Mouse (Mus musculus) embryonic stem cell, embryonic (primary cell): ENCODE data around the gene Gm9903.

Experiments used
- CTCF ChIA-PET, 4 experiments: fragments of 300-600 bp in 2 of 4; fragments of 350-600 bp in 2 of 4; sonication (Branson Sonifier 250); formaldehyde crosslinking; loops; one replicate each; lab custom pipeline; 2022; ENCODE audit warnings: inconsistent platforms in 2 of 4; lab: Charles Lee
- POLR2A ChIA-PET, 4 experiments: fragments of 300-600 bp in 2 of 4; fragments of 350-600 bp in 2 of 4; sonication (Branson Sonifier 250); formaldehyde crosslinking; loops; one replicate each; lab custom pipeline; 2022; ENCODE audit warnings: antibody characterized with exemption in 4 of 4, inconsistent platforms in 1 of 4; lab: Charles Lee

Gene Gm9903

GRCm38 (mm10) chr5:33630061-33630460, 336 bp downstream of the Gm9903 start:
- POLR2A ChIA-PET: interaction anchor here (0.6 to 8.1 kb wide), 48 partner anchors 8 to 740 kb away, joined by 3 to 152 read pairs (median 5); partner anchors contain the start of genes Slbp (in 4 of the 4), Tacc3 (in 3 of the 4), Tmem129 (in 3 of the 4) and Fam193a (in 1 of the 4)
- CTCF ChIA-PET: interaction anchor here in 1 of 4 experiments (1.0 to 2.8 kb wide), 7 partner anchors 12 to 236 kb away, joined by 3 to 11 read pairs (median 4); partner anchors contain the start of gene Slbp

- POLR2A ChIA-PET: interaction anchor here (0.7 to 8.1 kb wide), 24 partner anchors 8 to 545 kb away, joined by 3 to 152 read pairs (median 12); partner anchors contain the start of genes Slbp (in 4 of the 4), Tacc3 (in 3 of the 4), Tmem129 (in 3 of the 4) and Nelfa (in 1 of the 4)
- CTCF ChIA-PET: interaction anchor here in 1 of 4 experiments (1.0 to 2.8 kb wide), 2 partner anchors 11 to 237 kb away, joined by 3 to 11 read pairs; no protein-coding TSS in a partner anchor
These were observed 890 bp downstream of the Gm9903 start for GRCm38 (mm10) chr5:33630615-33631014.

DNA sequence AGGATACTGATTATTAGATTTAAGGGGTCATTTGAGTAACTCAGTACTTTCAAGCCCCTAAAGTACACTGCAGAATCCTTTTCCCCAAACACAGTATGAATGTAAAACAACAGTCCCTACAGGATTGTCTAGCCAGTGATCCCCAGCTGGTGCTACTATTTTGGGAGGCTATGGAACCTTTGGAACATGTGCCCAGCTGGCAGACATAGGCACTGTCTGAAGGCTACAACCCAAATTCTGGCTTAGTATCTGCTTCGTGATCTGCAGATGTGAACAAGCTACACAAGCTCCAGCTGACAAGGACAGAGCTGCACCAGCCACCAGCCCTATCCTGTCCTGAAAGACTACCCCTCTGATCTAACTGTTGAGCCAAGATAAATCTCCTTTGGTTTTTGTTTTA, 2.8 kb downstream of the Gm9903 start:
- ChIA-PET CTCF (no interaction called here), POLR2A (interaction anchor here in 3 of 4 experiments (0.5 to 8.1 kb wide), 4 partner anchors 17 to 88 kb away, joined by 3 to 152 read pairs (median 76); partner anchors contain the start of genes Slbp (in 2 of the 3) and Fgfr3 (in 1 of the 3))

DNA sequence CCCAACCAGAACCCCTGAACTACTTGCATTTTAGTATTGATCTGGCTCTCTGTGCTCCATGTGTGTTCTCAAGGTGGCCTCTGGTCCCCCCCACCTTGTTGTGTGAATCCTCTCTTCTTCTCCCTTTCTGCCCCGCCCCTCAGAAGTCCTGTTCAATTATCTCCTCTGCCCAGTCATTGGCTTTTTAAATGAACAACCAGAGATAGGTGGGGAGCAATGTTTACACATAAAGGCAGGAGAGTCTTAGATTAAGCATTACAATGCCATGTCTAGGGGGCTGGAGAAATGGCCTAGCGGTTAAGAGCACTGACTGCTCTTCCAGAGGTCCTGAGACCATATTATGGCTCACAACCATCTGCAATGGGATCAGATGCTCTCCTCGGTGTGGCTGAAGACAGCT, 5.6 kb downstream of the Gm9903 start:
- ChIA-PET POLR2A (interaction anchor here in 3 of 4 experiments (0.6 to 9.8 kb wide), 4 partner anchors 15 to 33 kb away, joined by 5 to 307 read pairs (median 9); partner anchors contain the start of genes Slbp (in 2 of the 3), Tacc3 (in 1 of the 3) and Tmem129 (in 1 of the 3)), CTCF (no interaction called here)

DNA sequence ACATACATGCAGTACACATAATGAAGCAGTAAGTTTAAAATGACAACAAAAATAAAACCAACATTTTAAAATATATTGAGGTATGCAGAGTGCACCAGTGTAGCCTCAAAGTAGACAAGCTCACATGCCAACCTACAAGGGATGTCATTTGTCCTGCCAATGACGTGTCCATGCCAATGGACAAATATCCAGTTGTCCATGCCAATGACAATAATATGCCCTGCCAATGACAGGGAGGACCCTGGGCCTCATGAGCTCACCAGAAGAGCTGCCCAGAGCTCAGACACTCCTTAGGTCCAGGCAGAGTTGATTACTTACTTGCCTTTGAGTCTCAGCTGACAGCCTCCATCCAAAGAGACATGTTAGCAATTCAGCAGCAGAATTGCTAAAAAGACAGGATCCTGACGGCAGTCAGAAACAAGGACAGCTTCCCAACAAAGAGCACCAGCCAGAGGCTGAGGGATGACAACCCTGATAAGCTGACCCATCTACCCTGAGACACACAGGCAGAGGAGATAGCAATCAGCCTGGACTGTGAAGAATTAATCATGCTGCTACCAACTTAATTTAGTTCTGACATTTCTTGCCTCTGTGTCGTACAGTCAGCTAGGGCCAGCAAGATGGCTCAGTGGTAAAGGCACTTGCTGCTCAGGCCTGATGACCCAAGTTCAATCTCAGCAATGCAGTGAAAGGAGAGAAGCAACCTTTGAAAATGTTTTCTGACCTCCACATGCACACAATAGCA, 8.1 kb downstream of the Gm9903 start:
- ChIA-PET CTCF (interaction anchor here in 1 of 4 experiments (1.1 kb wide), 1 partner anchor 14 kb away, joined by 3 read pairs; no protein-coding TSS in a partner anchor), POLR2A (interaction anchor here (0.9 to 9.8 kb wide), 20 partner anchors 8 to 877 kb away, joined by 3 to 307 read pairs (median 7); partner anchors contain the start of genes Fam53a (in 4 of the 4), Gm9903 (in 4 of the 4), Slbp (in 4 of the 4) and Tacc3 (in 2 of the 4))

GRCm38 (mm10) chr5:33638826-33639225, 9.1 kb downstream of the Gm9903 start:
- ChIA-PET CTCF (interaction anchor here in 1 of 4 experiments (1.1 kb wide), 1 partner anchor 13 kb away, joined by 3 read pairs; no protein-coding TSS in a partner anchor), POLR2A (interaction anchor here (0.6 to 9.8 kb wide), 22 partner anchors 9 to 878 kb away, joined by 3 to 307 read pairs (median 6); partner anchors contain the start of genes Fam53a (in 4 of the 4), Gm9903 (in 4 of the 4), Slbp (in 4 of the 4) and Tacc3 (in 2 of the 4))

- CTCF ChIA-PET: interaction anchor here (0.7 to 3.2 kb wide), 14 partner anchors 8 to 292 kb away, joined by 3 to 16 read pairs (median 4); partner anchors contain the start of genes Slbp (in 2 of the 4), Fam53a (in 1 of the 4) and Gm9903 (in 1 of the 4)
- POLR2A ChIA-PET: interaction anchor here (0.8 to 9.8 kb wide), 14 partner anchors 10 to 150 kb away, joined by 3 to 307 read pairs (median 6); partner anchors contain the start of genes Slbp (in 4 of the 4), Fam53a (in 3 of the 4), Gm9903 (in 3 of the 4) and Fgfr3 (in 1 of the 4)
These were observed 10.9 kb downstream of the Gm9903 start for GRCm38 (mm10) chr5:33640652-33641051.

DNA sequence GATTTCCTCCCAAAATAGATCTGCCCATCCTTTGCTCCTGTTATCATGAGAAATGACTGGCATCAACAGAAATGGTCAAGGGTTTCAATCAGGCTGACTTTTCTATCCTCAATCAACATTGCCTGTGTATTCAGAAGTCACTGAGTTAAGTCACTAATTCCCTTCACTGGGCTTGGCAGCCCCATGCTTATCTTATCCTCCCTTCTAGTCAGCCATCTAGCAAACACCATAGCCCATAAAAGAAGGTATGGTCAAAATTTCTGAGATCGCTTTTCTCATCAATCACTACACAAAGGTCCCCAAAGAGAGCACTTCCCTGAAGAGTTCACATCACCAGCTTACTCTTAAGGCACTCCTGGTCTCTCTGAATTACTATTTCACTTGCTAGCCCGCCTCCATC, 21.3 kb downstream of the Gm9903 start:
- ChIA-PET POLR2A (interaction anchor here (0.6 to 15.0 kb wide), 55 partner anchors 9 to 1336 kb away, joined by 3 to 307 read pairs (median 10); partner anchors contain the start of genes Fam53a (in 4 of the 4), Gm9903 (in 4 of the 4), Fgfr3 (in 2 of the 4) and Letm1 (in 2 of the 4)), CTCF (interaction anchor here in 3 of 4 experiments (0.6 to 2.3 kb wide), 5 partner anchors 10 to 43 kb away, joined by 3 to 15 read pairs (median 5); no protein-coding TSS in a partner anchor)

- CTCF ChIA-PET: interaction anchor here in 3 of 4 experiments (0.6 to 2.3 kb wide), 9 partner anchors 10 to 86 kb away, joined by 3 to 15 read pairs (median 4); partner anchors contain the start of genes Fam53a (in 1 of the 3) and Gm9903 (in 1 of the 3)
These were observed 21.8 kb downstream of the Gm9903 start for GRCm38 (mm10) chr5:33651541-33651920.

GRCm38 (mm10) chr5:33651921-33652782, 22.4 kb downstream of the Gm9903 start, which contains the start of gene Slbp:
Gene Slbp, minus strand, starts transcription at chr5:33652574.
- POLR2A ChIA-PET: interaction anchor here (0.5 to 15.0 kb wide), 145 partner anchors 8 to 1923 kb away, joined by 3 to 307 read pairs (median 5); partner anchors contain the start of genes Fam53a (in 4 of the 4), Gm9903 (in 4 of the 4), Nelfa (in 3 of the 4) and Rnf4 (in 3 of the 4)
- CTCF ChIA-PET: interaction anchor here in 2 of 4 experiments (0.7 to 2.3 kb wide), 11 partner anchors 11 to 156 kb away, joined by 3 to 15 read pairs (median 4); partner anchors contain the start of genes Fam53a (in 1 of the 2) and Gm9903 (in 1 of the 2)

More at GRCm38 (mm10) chr5:33651541-33651920, 21.8 kb downstream of the Gm9903 start:
- POLR2A ChIA-PET: interaction anchor here (0.6 to 15.0 kb wide), 119 partner anchors 9 to 1923 kb away, joined by 3 to 307 read pairs (median 6); partner anchors contain the start of genes Fam53a (in 4 of the 4), Gm9903 (in 4 of the 4), Nelfa (in 3 of the 4) and Ctbp1 (in 2 of the 4)

GRCm38 (mm10) chr5:33652783-33653173, 23.1 kb downstream of the Gm9903 start:
- CTCF ChIA-PET: interaction anchor here in 2 of 4 experiments (0.7 to 2.3 kb wide), 9 partner anchors 12 to 157 kb away, joined by 3 to 15 read pairs (median 4); partner anchors contain the start of genes Fam53a (in 1 of the 2) and Gm9903 (in 1 of the 2)
- POLR2A ChIA-PET: interaction anchor here (0.5 to 15.0 kb wide), 123 partner anchors 8 to 1922 kb away, joined by 3 to 307 read pairs (median 5); partner anchors contain the start of genes Fam53a (in 4 of the 4), Gm9903 (in 4 of the 4), Nelfa (in 3 of the 4) and Ctbp1 (in 2 of the 4)

GRCm38 (mm10) chr5:33654424-33654823, 24.7 kb downstream of the Gm9903 start:
- ChIA-PET CTCF (interaction anchor here in 1 of 4 experiments (0.6 kb wide), 2 partner anchors 83 to 930 kb away, joined by 3 read pairs; no protein-coding TSS in a partner anchor), POLR2A (interaction anchor here in 3 of 4 experiments (0.6 to 15.0 kb wide), 9 partner anchors 7 to 230 kb away, joined by 3 to 307 read pairs (median 4); partner anchors contain the start of gene Fam53a (in 1 of the 3))

DNA sequence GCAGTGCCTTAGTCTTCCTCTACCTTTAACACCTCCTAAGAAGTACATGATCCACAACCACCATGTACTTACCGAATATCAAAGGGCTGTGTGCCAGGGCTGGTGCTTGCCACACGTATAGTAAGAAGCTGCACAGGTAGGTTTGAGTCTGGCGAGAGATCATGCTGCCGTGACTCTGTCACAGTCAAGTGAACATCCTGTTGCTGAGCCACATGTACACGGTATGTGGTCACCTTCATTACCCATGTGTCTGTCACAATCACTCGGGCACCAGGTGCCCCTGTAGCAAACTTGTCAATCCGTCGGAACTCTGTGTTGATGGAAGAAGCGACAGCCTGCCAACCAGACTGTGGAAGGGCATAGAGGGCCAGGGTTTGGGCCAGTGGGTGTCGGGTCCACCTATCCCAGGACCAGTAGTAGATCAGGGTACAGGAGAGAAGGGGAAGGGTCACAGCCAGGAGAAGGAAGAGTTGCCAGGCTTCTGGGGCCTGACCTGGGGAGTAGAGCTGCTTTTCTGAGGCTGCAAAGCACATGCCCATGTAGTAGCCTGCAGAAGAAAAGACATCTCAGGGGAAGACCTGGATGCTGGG, 25.6 kb downstream of the Gm9903 start:
- POLR2A ChIA-PET: interaction anchor here in 3 of 4 experiments (0.6 to 15.0 kb wide), 12 partner anchors 8 to 282 kb away, joined by 3 to 307 read pairs (median 4); partner anchors contain the start of gene Fam53a (in 1 of the 3)
- CTCF ChIA-PET: interaction anchor here in 1 of 4 experiments (0.6 kb wide), 1 partner anchor 82 kb away, joined by 3 read pairs; no protein-coding TSS in a partner anchor

DNA sequence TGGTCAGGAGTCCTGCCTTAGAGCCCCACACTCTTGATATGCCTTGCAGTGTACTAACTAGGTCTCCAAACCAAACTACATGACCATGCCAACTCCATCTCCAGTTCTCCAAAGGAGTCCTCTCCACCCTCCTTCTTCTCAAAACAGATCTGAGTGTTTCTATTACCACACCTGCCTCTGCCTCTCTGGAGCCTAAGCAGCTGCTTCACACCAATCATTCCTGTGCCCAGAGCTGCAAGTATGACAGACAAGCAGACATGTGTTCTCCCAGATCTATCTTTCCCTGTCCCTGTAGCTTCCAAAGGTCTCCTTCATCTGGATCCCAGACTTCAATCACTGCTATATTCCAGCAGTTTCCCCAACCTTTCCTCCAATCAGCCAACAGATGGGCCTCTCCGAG, 27.0 kb downstream of the Gm9903 start:
- ChIA-PET POLR2A (interaction anchor here in 3 of 4 experiments (0.6 to 15.0 kb wide), 18 partner anchors 9 to 713 kb away, joined by 3 to 307 read pairs (median 6); partner anchors contain the start of genes Gm9903 (in 3 of the 3), Fam53a (in 2 of the 3), Letm1 (in 2 of the 3) and Fam193a (in 1 of the 3)), CTCF (interaction anchor here in 1 of 4 experiments (0.5 kb wide), 1 partner anchor 22 kb away, joined by 3 read pairs; no protein-coding TSS in a partner anchor)
